Mouse (Mus musculus) liver, embryonic 11.5 days (tissue): Measurements from ENCODE around the gene Th. TPM values are rescaled to one million over a fixed set of nuclear protein-coding genes. Genes with fewer than 3 reads are reported as not detected.

ENCODE experiments used
- ATAC-seq: fragments of 200-750 bp; cut with Nextera tagmentation; replicated peaks from 2 replicates; pipeline ENCODE4 v1.8.0; 2017; ENCODE audit warnings: moderate number of reproducible peaks, mild to moderate bottlenecking, moderate TSS enrichment, moderate library complexity; ENCODE audit not compliant: low FRiP score
- DNase-seq: peaks from one replicate; pipeline ENCODE4 v3.0.0-alpha.2; 2017; ENCODE audit warnings: low spot score
- H3K27ac ChIP-seq: fragments of 300-500 bp; sonication (generic); 2 replicates; pipeline ENCODE4 v1.5.1; 2014; ENCODE audit warnings: mild to moderate bottlenecking, low read depth, low read length, control low read depth
- H3K27me3 ChIP-seq: fragments of 300-500 bp; sonication (generic); replicated peaks from 2 replicates; pipeline ENCODE4 v1.6.1; 2014; ENCODE audit warnings: low read length, mixed read lengths; ENCODE audit not compliant: control insufficient read depth, insufficient read depth
- H3K36me3 ChIP-seq: fragments of 300-500 bp; sonication (generic); 2 replicates; pipeline ENCODE4 v1.6.1; 2014; ENCODE audit warnings: mild to moderate bottlenecking, low read length, moderate library complexity, mixed read lengths; ENCODE audit not compliant: control insufficient read depth, insufficient read depth
- H3K4me1 ChIP-seq: fragments of 300-500 bp; sonication (generic); replicated peaks from 2 replicates; pipeline ENCODE4 v1.6.1; 2014; ENCODE audit warnings: low read length, mixed read lengths; ENCODE audit not compliant: control insufficient read depth, insufficient read depth
- H3K4me2 ChIP-seq: fragments of 300-500 bp; sonication (generic); 2 replicates; pipeline ENCODE4 v1.6.1; 2014; ENCODE audit warnings: mild to moderate bottlenecking, control low read depth, moderate library complexity
- H3K4me3 ChIP-seq: fragments of 300-500 bp; sonication (generic); 2 replicates; pipeline ENCODE4 v1.5.1; 2014; ENCODE audit warnings: low read depth, low read length, control low read depth
- H3K9ac ChIP-seq: fragments of 300-500 bp; sonication (generic); 2 replicates; pipeline ENCODE4 v1.6.1; 2014; ENCODE audit warnings: low read depth, low read length, control low read depth
- H3K9me3 ChIP-seq: fragments of 300-500 bp; sonication (generic); 2 replicates; pipeline ENCODE4 v1.6.1; 2016; ENCODE audit warnings: low read length, inconsistent platforms, mixed read lengths; ENCODE audit not compliant: control insufficient read depth
- WGBS: fragments of 180-500 bp; shearing (Covaris S2); extraction: QIAGEN DNeasy Blood & Tissue Kit; methylation state at CpG from one replicate; pipeline ENCODE4 v1.1.7; 2014; 5-methylcytosine and 5-hydroxymethylcytosine counted together
- polyA plus RNA-seq: library from polyadenylated mRNA; unstranded; fragments of >200 nt; fragmentation: Nextera tagmentation; extraction: Ambion mirVana; gene quantifications from 2 replicates; pipeline ENCODE4 v1.2.1, GENCODE M21; 2014

Gene Th
- polyA plus RNA-seq, 1 experiment from 2014 or later, result 0.26 TPM

- Histone ChIP-seq H3K36me3 (no peaks in the 10 kb centered on the region), H3K4me1 (no peaks in the 10 kb centered on the region), H3K9ac (no peak overlapping the region), H3K4me3 (no peak overlapping the region), H3K27ac (no peak overlapping the region), H3K27me3 (no peaks in the 10 kb centered on the region; the same call in 1 of the 2 replicates), H3K9me3 (no peaks in the 10 kb centered on the region), H3K4me2 (no peak overlapping the region)
- ATAC-seq (no peak), DNase-seq (no peak)
- 57% methylated on average over 2 of the region's 2 CpGs for WGBS
These were observed 20.8 kb downstream of the Th start for GRCm38 (mm10) chr7:142910104-142910503.

GRCm38 (mm10) chr7:142909622-142910021 lies 21.3 kb downstream of the Th start:
- Histone ChIP-seq H3K4me3 (no peak overlapping the region), H3K9me3 (no peaks in the 10 kb centered on the region), H3K9ac (no peak overlapping the region), H3K4me2 (no peak overlapping the region), H3K4me1 (no peaks in the 10 kb centered on the region), H3K27me3 (no peaks in the 10 kb centered on the region; the same call in 1 of the 2 replicates), H3K27ac (no peak overlapping the region), H3K36me3 (no peaks in the 10 kb centered on the region)
- DNase-seq (no peak), ATAC-seq (no peak)
- WGBS, result 21% methylated on average over 2 of the region's 2 CpGs

- no peaks in the 10 kb centered on the region for H3K36me3 ChIP-seq
These were observed 25.3 kb downstream of the Th start for GRCm38 (mm10) chr7:142905606-142906005.

GRCm38 (mm10) chr7:142904331-142904730 lies 26.6 kb downstream of the Th start:
- Histone ChIP-seq H3K9ac (no peak overlapping the region), H3K4me3 (no peak overlapping the region), H3K9me3 (no peaks in the 10 kb centered on the region), H3K36me3 (no peaks in the 10 kb centered on the region), H3K27ac (no peak overlapping the region), H3K27me3 (0 out of 2 replicates have a peak, but pooled peaks cover 3% of the 10 kb centered on the region), H3K4me1 (no peaks in the 10 kb centered on the region), H3K4me2 (no peak overlapping the region)
- 69% methylated on average over 7 of the region's 7 CpGs for WGBS
- DNase-seq (no peak), ATAC-seq (no peak)

More at GRCm38 (mm10) chr7:142905606-142906005, 25.3 kb downstream of the Th start:
- H3K27ac ChIP-seq, result no peak overlapping the region
- H3K27me3 ChIP-seq, result no peaks in the 10 kb centered on the region; the same call in 1 of the 2 replicates
- H3K4me1 ChIP-seq, result no peaks in the 10 kb centered on the region
- no peak overlapping the region for H3K4me2 ChIP-seq
- no peak overlapping the region for H3K9ac ChIP-seq
- WGBS, result 67% methylated on average over 5 of the region's 5 CpGs
- DNase-seq (no peak), ATAC-seq (no peak)
- H3K4me3 ChIP-seq, result no peak overlapping the region
- H3K9me3 ChIP-seq, result no peaks in the 10 kb centered on the region

DNA sequence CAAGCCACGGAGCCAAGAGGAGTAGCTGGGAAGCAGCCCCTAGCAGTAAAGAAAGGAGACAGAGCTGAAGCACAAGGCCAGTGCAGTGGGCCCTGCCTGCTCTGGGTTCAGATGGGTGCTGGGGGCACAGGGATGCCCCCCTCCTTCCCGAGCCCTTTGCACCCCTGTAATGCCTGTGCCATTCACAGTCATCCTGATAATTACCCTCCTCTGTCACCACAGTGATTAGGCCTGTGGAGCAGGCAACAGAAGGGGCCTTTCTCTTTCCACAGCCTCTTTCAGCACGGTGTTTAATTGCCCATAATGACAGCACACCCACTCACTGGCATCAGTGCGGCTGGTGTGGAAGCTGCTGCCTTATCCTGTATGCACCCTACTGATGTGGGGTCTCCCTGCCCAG lies 28.0 kb downstream of the Th start:
- Histone ChIP-seq H3K4me2 (no peak overlapping the region), H3K36me3 (no peaks in the 10 kb centered on the region), H3K9me3 (no peaks in the 10 kb centered on the region), H3K4me1 (no peaks in the 10 kb centered on the region), H3K27ac (no peak overlapping the region), H3K4me3 (no peak overlapping the region), H3K9ac (no peak overlapping the region), H3K27me3 (peaks cover 13% of the 10 kb centered on the region)
- WGBS, result 48% methylated on average over 4 of the region's 4 CpGs
- DNase-seq (no peak), ATAC-seq (no peak)

DNA sequence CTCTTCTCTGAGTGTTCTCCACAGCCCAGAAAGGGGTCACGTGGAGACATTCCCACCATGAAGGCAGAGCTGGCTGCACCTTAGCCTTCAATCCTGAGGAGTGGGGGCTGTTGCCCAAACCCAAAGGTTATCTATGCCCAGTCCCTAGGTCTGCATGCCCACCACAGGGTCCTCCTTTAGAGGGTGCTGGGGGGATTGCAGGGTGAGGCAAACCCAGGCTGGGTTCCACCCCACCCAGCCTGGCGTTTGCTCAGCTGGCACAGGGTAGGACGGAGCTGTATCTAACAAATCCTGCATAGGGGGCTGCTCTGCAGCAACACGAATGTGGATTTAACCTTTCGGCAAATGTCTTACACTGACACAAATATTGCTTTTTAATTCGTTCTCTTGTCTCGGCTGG lies 29.2 kb downstream of the Th start:
- no peak overlapping the region for H3K4me2 ChIP-seq
- no peak for DNase-seq
- no peak overlapping the region for H3K4me3 ChIP-seq
- peaks cover 15% of the 10 kb centered on the region for H3K27me3 ChIP-seq
- no peak for ATAC-seq
- no peaks in the 10 kb centered on the region for H3K9me3 ChIP-seq
- H3K4me1 ChIP-seq, result no peaks in the 10 kb centered on the region
- no peaks in the 10 kb centered on the region for H3K36me3 ChIP-seq
- H3K9ac ChIP-seq, result no peak overlapping the region
- H3K27ac ChIP-seq, result no peak overlapping the region
- WGBS, result 64% methylated on average over 7 of the region's 7 CpGs

DNA sequence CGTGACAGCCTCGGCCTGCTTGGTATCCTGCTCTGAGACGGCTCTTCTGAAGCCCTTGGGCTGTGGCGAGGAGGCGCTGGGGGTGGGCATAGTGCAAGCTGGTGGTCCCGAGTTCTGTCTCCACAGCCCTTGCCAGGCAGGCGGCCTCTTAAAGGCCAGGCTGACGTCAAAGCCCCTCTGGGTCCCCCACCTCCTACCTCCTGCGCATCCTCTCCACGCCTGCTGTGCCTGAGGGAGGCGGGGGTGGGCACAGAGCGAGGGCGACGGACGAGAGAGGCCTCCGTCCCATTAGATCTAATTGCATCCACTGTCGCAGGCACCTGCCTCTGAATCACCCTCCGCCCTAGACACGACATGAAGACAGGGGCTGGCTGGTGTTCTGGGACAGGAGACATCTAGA lies 31.1 kb downstream of the Th start:
- no peak overlapping the region for H3K4me3 ChIP-seq
- H3K4me2 ChIP-seq, result no peak overlapping the region
- no peak overlapping the region for H3K9ac ChIP-seq
- 65% methylated on average over 19 of the region's 19 CpGs for WGBS
- no peaks in the 10 kb centered on the region for H3K9me3 ChIP-seq
- H3K4me1 ChIP-seq, result no peaks in the 10 kb centered on the region
- no peak for ATAC-seq
- peaks cover 25% of the 10 kb centered on the region for H3K27me3 ChIP-seq
- H3K36me3 ChIP-seq, result no peaks in the 10 kb centered on the region
- no peak for DNase-seq
- H3K27ac ChIP-seq, result no peak overlapping the region

DNA sequence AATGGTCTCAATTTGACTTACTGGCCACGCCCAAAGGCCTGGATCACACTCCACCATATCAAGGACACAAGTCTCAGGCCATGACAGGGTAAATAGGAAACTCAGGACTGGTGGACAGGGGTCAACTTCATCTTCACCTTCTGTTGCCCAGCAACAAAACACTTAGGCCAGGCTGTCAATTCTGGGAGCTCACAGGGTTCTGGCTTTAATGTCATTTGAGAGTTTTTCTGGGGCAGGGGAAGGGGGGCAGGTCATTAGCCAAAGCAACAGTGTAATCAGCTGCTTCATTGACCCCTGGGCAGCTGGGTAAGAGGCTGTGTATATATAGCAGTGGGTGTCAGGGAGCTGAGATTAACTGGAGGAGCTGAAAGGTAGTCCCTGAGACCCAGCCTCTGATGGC lies 33.5 kb downstream of the Th start:
- no peaks in the 10 kb centered on the region for H3K36me3 ChIP-seq
- peak; percentile 25 for DNase-seq
- no peaks in the 10 kb centered on the region for H3K4me1 ChIP-seq
- no peak overlapping the region for H3K4me2 ChIP-seq
- H3K27ac ChIP-seq, result no peak overlapping the region
- no peaks in the 10 kb centered on the region for H3K9me3 ChIP-seq
- no peak overlapping the region for H3K9ac ChIP-seq
- 37% methylated on average over 1 of the region's 1 CpGs for WGBS
- no peak for ATAC-seq
- H3K27me3 ChIP-seq, result peaks cover 25% of the 10 kb centered on the region
- H3K4me3 ChIP-seq, result no peak overlapping the region

DNA sequence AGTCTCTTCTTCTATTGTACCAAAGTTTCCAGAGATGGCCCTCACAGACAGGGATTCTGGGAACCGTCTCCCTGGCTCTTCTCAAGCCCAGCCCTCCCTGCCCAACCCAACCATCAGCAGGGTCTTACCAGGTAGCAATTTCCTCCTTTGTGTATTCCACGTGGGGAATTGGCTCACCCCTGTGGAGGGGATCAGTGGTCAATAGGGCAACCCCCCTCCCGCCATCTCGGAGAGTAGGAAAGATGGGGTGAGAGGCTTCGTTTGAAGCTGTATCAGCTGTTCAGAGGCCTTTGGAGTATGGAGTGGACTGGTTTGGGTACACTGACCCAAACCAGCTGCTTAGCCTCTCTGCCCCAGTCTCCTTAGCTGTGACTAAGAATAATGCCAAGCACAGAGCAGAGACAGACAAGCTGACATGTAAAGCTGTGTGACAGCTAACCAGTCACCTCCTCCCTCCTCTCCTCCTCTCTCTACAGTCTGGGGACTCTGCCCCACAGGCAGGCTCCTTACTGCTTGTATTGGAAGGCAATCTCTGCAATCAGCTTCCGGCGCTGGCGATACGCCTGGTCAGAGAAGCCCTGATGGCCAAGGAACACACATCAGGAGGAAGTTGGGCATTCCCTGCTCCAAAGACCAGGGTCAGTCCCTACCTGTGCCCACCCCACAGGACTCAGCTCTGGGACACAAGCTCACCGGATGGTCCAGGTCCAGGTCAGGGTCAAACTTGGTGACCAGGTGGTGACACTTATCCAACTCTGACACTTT lies 34.8 kb downstream of the Th start:
- 70% methylated on average over 10 of the region's 10 CpGs for WGBS
- Histone ChIP-seq H3K36me3 (no peaks in the 10 kb centered on the region), H3K9ac (no peak overlapping the region), H3K4me1 (no peaks in the 10 kb centered on the region), H3K4me2 (no peak overlapping the region), H3K9me3 (no peaks in the 10 kb centered on the region), H3K4me3 (no peak overlapping the region), H3K27ac (no peak overlapping the region), H3K27me3 (peaks cover 25% of the 10 kb centered on the region)
- DNase-seq (peak; percentile 28), ATAC-seq (no peak)
